Mouse (Mus musculus) liver, embryonic 15.5 days (tissue): Measurements from ENCODE around the gene Cdk5rap1. TPM values are rescaled to one million over a fixed set of nuclear protein-coding genes. Genes with fewer than 3 reads are reported as not detected.
"Not testable (repeated sequence)": the region's sequence is repeated elsewhere in the genome, so short reads cannot be mapped to it uniquely, and the experiment has no call there.

Experiments used
- ATAC-seq: fragments of 200-750 bp; cut with Nextera tagmentation; 2 replicates; pipeline ENCODE4 v1.8.0; 2017; ENCODE audit warnings: moderate number of reproducible peaks, mild to moderate bottlenecking, moderate library complexity; ENCODE audit not compliant: insufficient read depth
- H3K27ac ChIP-seq: fragments of 300-500 bp; sonication (generic); replicated peaks from 2 replicates; pipeline ENCODE4 v1.5.1; 2015; ENCODE audit warnings: mild to moderate bottlenecking, inconsistent platforms
- H3K27me3 ChIP-seq: fragments of 300-500 bp; sonication (generic); 2 replicates; pipeline ENCODE4 v1.6.1; 2015; ENCODE audit warnings: mild to moderate bottlenecking, inconsistent platforms
- H3K36me3 ChIP-seq: fragments of 300-500 bp; sonication (generic); replicated peaks from 2 replicates; pipeline ENCODE4 v1.6.1; 2015; ENCODE audit warnings: moderate library complexity, mild to moderate bottlenecking, inconsistent platforms
- H3K4me1 ChIP-seq: fragments of 300-500 bp; sonication (generic); replicated peaks from 2 replicates; pipeline ENCODE4 v1.6.1; 2015; ENCODE audit warnings: inconsistent platforms
- H3K4me2 ChIP-seq: fragments of 300-500 bp; sonication (generic); 2 replicates; pipeline ENCODE4 v1.6.1; 2015; ENCODE audit warnings: moderate library complexity, mild to moderate bottlenecking, inconsistent platforms
- H3K4me3 ChIP-seq: fragments of 300-500 bp; sonication (generic); replicated peaks from 2 replicates; pipeline ENCODE4 v1.5.1; 2015; ENCODE audit warnings: mild to moderate bottlenecking, inconsistent platforms
- H3K9ac ChIP-seq: fragments of 300-500 bp; sonication (generic); 2 replicates; pipeline ENCODE4 v1.6.1; 2015; ENCODE audit warnings: moderate library complexity, mild to moderate bottlenecking, inconsistent platforms
- H3K9me3 ChIP-seq: fragments of 300-500 bp; sonication (generic); replicated peaks from 2 replicates; pipeline ENCODE4 v1.6.1; 2016; ENCODE audit warnings: inconsistent platforms
- WGBS: fragments of 180-500 bp; shearing (Covaris S2); methylation state at CpG from one replicate; pipeline ENCODE4 v1.1.7; 2015; ENCODE audit warnings: mixed read lengths; ENCODE audit not compliant: insufficient replicate concordance; 5-methylcytosine and 5-hydroxymethylcytosine counted together
- polyA plus RNA-seq: library from polyadenylated mRNA; unstranded; fragments of >200 nt; fragmentation: Nextera tagmentation; extraction: Ambion mirVana; gene quantifications from 2 replicates; pipeline ENCODE4 v1.2.1, GENCODE M21; 2015

Cdk5rap1 gene
- polyA plus RNA-seq, 1 experiment from 2014 or later: 12.8 TPM

DNA sequence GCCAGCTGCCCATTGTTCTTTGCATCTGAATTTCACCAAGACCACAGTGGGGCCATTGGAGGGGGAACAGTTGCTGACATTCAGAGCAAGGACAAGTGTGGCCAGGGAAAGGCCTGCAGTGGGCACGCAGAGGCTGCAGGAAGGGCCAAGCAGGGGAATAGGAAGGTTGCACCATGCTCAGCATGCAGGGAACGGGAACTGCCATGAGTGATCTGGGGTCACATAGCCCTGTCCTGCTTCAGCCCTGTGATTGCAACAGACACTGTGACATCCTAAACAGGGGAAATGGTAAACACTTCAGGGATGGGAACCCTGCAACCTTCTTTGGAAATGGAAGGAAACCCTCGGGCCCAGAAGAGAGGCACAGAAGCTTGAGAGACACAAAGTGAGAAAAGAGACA is 68.2 kb downstream of the Cdk5rap1 start:
- not testable (repeated sequence) for H3K36me3 ChIP-seq, H3K9me3 ChIP-seq, H3K27me3 ChIP-seq, H3K27ac ChIP-seq, H3K4me1 ChIP-seq, H3K9ac ChIP-seq, H3K4me3 ChIP-seq, H3K4me2 ChIP-seq
- 0 out of 2 replicates have a peak, but pooled peaks have one; percentile 7 for ATAC-seq
- 45% methylated on average over 1 of the region's 3 CpGs for WGBS

DNA sequence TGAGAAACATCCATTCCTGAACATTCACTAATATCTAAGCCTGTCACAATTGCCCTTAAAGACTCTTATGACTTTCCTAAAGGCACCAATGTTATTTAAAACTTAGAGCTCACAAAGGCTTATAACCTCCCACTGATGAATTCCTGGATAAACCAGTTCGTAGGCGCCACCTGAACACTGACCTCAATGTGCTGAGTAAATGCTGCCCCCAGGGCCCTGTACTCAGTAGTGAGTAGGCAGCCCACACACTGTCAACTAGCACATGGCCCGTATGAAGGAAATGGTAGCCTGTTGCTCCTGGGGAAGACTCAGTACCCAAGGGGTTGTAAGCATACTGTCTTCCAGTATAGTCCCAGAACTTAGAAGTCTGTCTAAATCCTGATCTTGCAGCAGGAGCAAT is 71.0 kb downstream of the Cdk5rap1 start:
- 67% methylated on average over 3 of the region's 3 CpGs for WGBS
- Histone ChIP-seq H3K4me1 (no peaks in the 10 kb centered on the region), H3K9me3 (no peaks in the 10 kb centered on the region), H3K27ac (no peak overlapping the region), H3K9ac (no peak overlapping the region), H3K4me3 (no peak overlapping the region), H3K4me2 (no peak overlapping the region), H3K27me3 (no peaks in the 10 kb centered on the region), H3K36me3 (no peaks in the 10 kb centered on the region)
- no peak for ATAC-seq

DNA sequence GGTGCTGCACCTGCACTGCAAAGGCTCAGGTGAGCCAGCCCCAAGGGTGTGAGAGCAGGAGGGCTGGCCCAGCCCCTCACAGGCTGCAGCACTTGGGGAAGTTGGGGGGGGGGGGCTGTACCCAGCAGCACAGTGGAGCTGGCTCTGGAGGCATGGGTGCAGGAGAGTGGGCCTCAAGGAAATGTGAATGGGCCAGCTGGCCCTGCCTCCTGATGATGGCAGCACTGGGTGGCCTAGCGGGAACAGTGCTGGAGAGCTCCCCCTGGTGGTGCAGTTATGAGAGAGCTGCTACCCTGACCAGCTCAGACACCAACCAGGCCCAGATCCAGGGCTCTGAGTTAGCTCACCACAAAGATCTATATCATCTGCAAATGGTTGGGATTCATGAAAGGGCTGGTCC is 72.3 kb downstream of the Cdk5rap1 start:
- ATAC-seq: peak; percentile 57; the same call in 1 of the 2 replicates
- no peaks in the 10 kb centered on the region for H3K4me1 ChIP-seq
- H3K9ac ChIP-seq: no peak overlapping the region
- no peaks in the 10 kb centered on the region for H3K36me3 ChIP-seq
- H3K9me3 ChIP-seq: no peaks in the 10 kb centered on the region
- H3K27me3 ChIP-seq: no peaks in the 10 kb centered on the region
- H3K4me3 ChIP-seq: no peak overlapping the region
- H3K4me2 ChIP-seq: no peak overlapping the region
- H3K27ac ChIP-seq: no peak overlapping the region
- 6% methylated on average over 1 of the region's 1 CpGs for WGBS

DNA sequence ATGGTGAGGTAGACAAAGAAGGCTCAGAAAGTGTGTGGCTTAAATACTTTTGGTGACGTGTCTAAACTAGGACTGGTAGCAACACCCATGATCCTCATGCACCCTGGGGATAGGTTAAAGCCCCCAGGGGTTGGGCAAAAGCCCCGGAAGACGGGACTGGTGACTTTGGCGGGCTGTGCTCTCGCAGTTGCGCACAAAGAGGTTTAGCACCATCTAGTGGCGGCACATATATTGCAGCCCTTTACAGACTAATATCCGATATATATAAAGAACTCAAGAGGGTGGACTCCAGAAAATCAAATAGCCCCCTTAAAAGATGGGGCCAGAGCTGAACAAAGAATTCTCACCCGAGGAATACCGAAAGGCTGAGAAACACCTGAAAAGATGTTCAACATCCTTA is 78.1 kb downstream of the Cdk5rap1 start:
- not testable (repeated sequence) for H3K9ac ChIP-seq, H3K27ac ChIP-seq, H3K36me3 ChIP-seq, H3K4me3 ChIP-seq, H3K27me3 ChIP-seq, ATAC-seq, H3K9me3 ChIP-seq, H3K4me1 ChIP-seq
- WGBS: 1% methylated on average over 10 of the region's 10 CpGs
- H3K4me2 ChIP-seq: peak overlapping the region; percentile 46

DNA sequence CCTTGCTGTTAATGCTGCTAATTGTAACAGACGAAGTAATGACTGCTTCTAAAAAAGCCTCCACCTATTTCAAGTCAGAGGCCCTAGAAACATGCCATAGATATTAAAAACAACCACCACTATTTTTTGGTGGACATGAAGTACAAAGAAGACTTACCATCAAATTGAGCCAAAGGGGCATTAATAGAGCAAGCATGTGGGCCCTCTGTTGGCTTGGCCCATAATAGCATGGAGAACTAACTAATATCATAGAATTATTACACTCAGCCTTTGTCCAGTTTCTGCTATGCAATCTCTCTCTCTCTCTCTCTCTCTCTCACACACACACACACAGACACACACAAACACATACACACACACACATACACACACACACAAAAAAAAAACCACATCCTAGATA is 80.0 kb downstream of the Cdk5rap1 start:
- H3K9ac ChIP-seq: no peak overlapping the region
- H3K27me3 ChIP-seq: no peaks in the 10 kb centered on the region
- H3K4me1 ChIP-seq: no peaks in the 10 kb centered on the region
- H3K4me2 ChIP-seq: no peak overlapping the region
- no peak for ATAC-seq
- H3K9me3 ChIP-seq: no peaks in the 10 kb centered on the region
- no peak overlapping the region for H3K4me3 ChIP-seq
- H3K36me3 ChIP-seq: no peaks in the 10 kb centered on the region
- H3K27ac ChIP-seq: no peak overlapping the region
- 35% methylated on average over 1 of the region's 1 CpGs for WGBS

DNA sequence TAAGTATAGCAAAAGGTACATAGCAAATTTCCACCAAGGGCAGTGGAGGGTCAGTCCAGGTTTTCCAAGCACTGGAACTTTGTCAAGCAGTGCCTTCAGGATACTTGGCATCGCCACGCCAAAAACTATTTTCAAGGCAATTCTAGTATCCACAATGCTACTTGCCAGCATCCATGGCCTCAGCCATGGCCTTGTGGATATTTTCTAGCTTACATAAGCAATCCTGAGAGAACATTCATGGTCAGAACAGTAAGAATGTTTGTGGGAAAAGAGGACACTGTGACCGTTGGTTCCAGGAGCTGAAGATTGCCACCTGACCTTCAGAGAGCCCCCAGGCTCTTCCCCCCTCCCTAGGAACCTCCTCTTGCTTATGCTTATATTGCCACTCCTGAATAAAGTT is 80.9 kb downstream of the Cdk5rap1 start:
- not testable (repeated sequence) for H3K27ac ChIP-seq, H3K4me3 ChIP-seq, H3K4me1 ChIP-seq, H3K4me2 ChIP-seq, H3K9ac ChIP-seq, H3K27me3 ChIP-seq, H3K36me3 ChIP-seq, H3K9me3 ChIP-seq, ATAC-seq
- 62% methylated on average over 3 of the region's 3 CpGs for WGBS

Other genes starting within 250 kb of the Cdk5rap1 start
- gene Bpifa3, start 242.7 kb downstream of the Cdk5rap1 start, polyA plus RNA-seq: not detected in 2 replicates
- not detected in 2 replicates for gene Bpifa1, start 230.1 kb downstream of the Cdk5rap1 start, polyA plus RNA-seq
- not detected in 2 replicates for gene Bpifa5, start 210.4 kb downstream of the Cdk5rap1 start, polyA plus RNA-seq
- gene Bpifb1, start 182.2 kb downstream of the Cdk5rap1 start, polyA plus RNA-seq: 0.21 and 0.36 TPM in 2 replicates
- gene Bpifb5, start 149.3 kb downstream of the Cdk5rap1 start, polyA plus RNA-seq: not detected in 2 replicates
- not detected in 2 replicates for gene Bpifb9a, start 115.2 kb downstream of the Cdk5rap1 start, polyA plus RNA-seq
- gene Bpifb9b, start 65.8 kb downstream of the Cdk5rap1 start, polyA plus RNA-seq: not detected in 2 replicates
- gene Snta1, start 35.1 kb upstream of the Cdk5rap1 start, polyA plus RNA-seq: 2.9 and 3.4 TPM in 2 replicates
- 6.7 and 8.3 TPM in 2 replicates for gene Cbfa2t2, start 63.5 kb upstream of the Cdk5rap1 start, polyA plus RNA-seq
- gene 1700003F12Rik, start 174.1 kb upstream of the Cdk5rap1 start, polyA plus RNA-seq: 1.0 and 1.9 TPM in 2 replicates
- gene Actl10, start 178.8 kb upstream of the Cdk5rap1 start, polyA plus RNA-seq: 0.07 TPM in 1 of 2 replicates, not detected in the other
- 0.40 and 0.71 TPM in 2 replicates for gene Necab3, start 185.9 kb upstream of the Cdk5rap1 start, polyA plus RNA-seq
- gene E2f1, start 196.9 kb upstream of the Cdk5rap1 start, polyA plus RNA-seq: 19.2 and 23.9 TPM in 2 replicates
- 34.6 and 43.9 TPM in 2 replicates for gene Pxmp4, start 230.7 kb upstream of the Cdk5rap1 start, polyA plus RNA-seq
- gene Zfp341, start 240.3 kb upstream of the Cdk5rap1 start, polyA plus RNA-seq: 2.6 TPM in 2 replicates
- gene 4930519P11Rik, start 240.4 kb upstream of the Cdk5rap1 start, polyA plus RNA-seq: not detected in 2 replicates